Mouse (Mus musculus) thymus, postnatal 36 days (tissue): ENCODE results near the gene Aak1.
A peak's percentile ranks its signal among the peaks of the same experiment; 100 is the strongest.

ENCODE experiments used
- DNase-seq, 2 experiments: peaks; one replicate each; pipeline ENCODE4 v3.0.0; 2022; ENCODE audit warnings: mixed read lengths in 2 of 2

Gene Aak1

GRCm38 (mm10) chr6:86848915-86849644 is at the start of gene Aak1:
Gene Aak1 (plus strand): TSS chr6:86849517.
- peak; percentile 93 for DNase-seq

- no peak for DNase-seq
Observed at GRCm38 (mm10) chr6:86800467-86800866, 48.9 kb upstream of the Aak1 start.

GRCm38 (mm10) chr6:86801431-86801830 is 47.9 kb upstream of the Aak1 start:
- no peak for DNase-seq

GRCm38 (mm10) chr6:86804646-86805045 is 44.7 kb upstream of the Aak1 start:
- no peak for DNase-seq

GRCm38 (mm10) chr6:86806455-86807086 is 42.7 kb upstream of the Aak1 start:
- peak; percentile 64 to 66 for DNase-seq

GRCm38 (mm10) chr6:86812919-86813318 is 36.4 kb upstream of the Aak1 start:
- no peak for DNase-seq

GRCm38 (mm10) chr6:86813341-86813740 is 36.0 kb upstream of the Aak1 start:
- peak; percentile 44 to 55 for DNase-seq

- no peak for DNase-seq
Observed at GRCm38 (mm10) chr6:86814926-86815325, 34.4 kb upstream of the Aak1 start.

GRCm38 (mm10) chr6:86815436-86815835 is 33.9 kb upstream of the Aak1 start:
- DNase-seq: no peak

- no peak for DNase-seq
Observed at GRCm38 (mm10) chr6:86816586-86816985, 32.7 kb upstream of the Aak1 start.

- no peak for DNase-seq
Observed at GRCm38 (mm10) chr6:86818914-86819313, 30.4 kb upstream of the Aak1 start.

- DNase-seq: no peak
Observed at GRCm38 (mm10) chr6:86819926-86820325, 29.4 kb upstream of the Aak1 start.

GRCm38 (mm10) chr6:86820690-86821089 is 28.6 kb upstream of the Aak1 start:
- DNase-seq: peak; percentile 28 to 31

- DNase-seq: peak; percentile 14 to 18
Observed at GRCm38 (mm10) chr6:86822285-86823050, 26.8 kb upstream of the Aak1 start.

GRCm38 (mm10) chr6:86823051-86823431 is 26.3 kb upstream of the Aak1 start:
- peak; percentile 16 to 27 for DNase-seq

- DNase-seq: peak; percentile 61 to 72
Observed at GRCm38 (mm10) chr6:86823824-86824223, 25.5 kb upstream of the Aak1 start.

- DNase-seq: peak; percentile 38 to 44
Observed at GRCm38 (mm10) chr6:86824401-86824800, 24.9 kb upstream of the Aak1 start.

GRCm38 (mm10) chr6:86827432-86827831 is 21.9 kb upstream of the Aak1 start:
- DNase-seq: peak; percentile 33 to 41

GRCm38 (mm10) chr6:86829768-86830167 is 19.5 kb upstream of the Aak1 start:
- DNase-seq: no peak

GRCm38 (mm10) chr6:86830738-86831500 is 18.4 kb upstream of the Aak1 start:
- DNase-seq: no peak

GRCm38 (mm10) chr6:86832802-86833502 is 16.4 kb upstream of the Aak1 start:
- no peak for DNase-seq

GRCm38 (mm10) chr6:86839089-86839488 is 10.2 kb upstream of the Aak1 start:
- no peak for DNase-seq
